Mouse (Mus musculus): ENCODE results near the gene Dnah1. TPM values are rescaled to one million over a fixed set of nuclear protein-coding genes. Genes with fewer than 3 reads are reported as not detected.

Gene Dnah1
- polyA plus RNA-seq, 1 experiment, result 1.7 TPM

DNA sequence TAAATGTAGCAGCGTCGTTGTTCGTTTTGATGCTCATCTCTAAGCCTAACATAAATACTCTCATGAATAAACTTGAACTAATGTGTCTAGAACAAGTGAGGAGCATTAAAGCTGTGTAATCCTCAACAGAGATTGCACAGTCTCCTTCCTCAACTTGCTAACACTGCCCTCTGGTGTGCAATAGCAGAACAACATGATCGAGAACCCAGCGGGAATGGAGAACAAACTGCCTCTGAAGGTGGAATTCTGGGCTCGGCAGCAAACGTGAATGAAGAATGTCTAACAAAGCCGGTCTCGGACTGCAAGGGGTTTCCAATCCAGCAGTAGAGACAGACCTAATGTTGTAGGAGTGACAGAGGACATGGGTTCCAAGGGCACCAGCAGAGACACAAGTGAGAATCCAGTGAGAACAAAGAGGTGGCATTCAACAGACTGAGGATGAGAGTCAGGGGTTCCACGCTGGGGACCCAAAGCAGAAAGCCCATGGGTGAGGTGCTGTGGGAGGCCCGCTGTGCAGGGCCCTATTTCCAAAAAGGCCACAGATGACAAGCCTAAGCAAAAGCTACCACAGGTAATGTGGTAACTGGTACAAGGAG, 89.6 kb downstream of the Dnah1 start:
- no peak for DNase-seq (ENCODE audit: low read depth)

DNA sequence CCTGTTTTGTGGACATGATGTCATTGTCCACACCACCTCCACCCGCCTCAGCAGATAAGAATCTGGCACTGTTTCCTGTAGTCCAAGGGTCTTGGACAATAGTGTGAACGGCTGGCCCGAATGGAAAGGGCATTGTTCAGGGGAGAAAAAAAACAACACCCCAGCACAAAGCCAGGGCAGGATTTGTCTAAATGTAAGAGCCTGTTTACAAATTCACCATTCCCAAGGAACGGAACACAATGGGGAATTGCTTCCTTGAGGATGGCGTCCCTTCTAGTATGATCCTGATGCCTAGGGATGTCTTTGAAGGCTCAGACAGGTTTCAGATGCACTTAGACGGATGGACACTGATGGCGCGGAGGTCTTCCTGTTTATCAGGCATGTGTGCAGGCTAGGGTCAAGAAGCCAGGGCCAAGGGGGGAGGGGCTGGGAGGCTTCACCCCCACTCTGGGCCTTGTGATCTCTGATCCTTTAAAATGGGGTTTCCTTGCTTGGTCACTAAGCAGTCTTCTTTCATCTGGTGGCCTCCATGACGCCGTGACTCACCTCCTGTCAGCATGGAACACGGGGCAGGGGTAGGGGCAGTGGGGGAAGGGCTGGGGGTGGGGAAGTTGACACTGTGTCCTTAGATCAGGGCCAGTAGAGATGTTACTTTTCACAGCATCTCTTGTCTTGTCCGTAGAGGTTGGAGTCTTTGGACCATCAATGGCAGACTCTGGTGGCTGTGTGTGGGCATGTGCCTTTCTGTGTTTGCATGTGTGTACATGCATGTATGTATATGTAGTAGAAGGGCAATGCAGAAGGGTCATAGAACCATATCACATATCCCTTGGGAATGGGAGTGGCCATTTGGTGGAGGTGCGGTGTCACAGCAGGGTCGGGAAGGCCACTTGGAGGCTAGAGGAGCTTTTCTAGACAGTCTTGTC, 90.4 kb downstream of the Dnah1 start:
- DNase-seq (ENCODE audit: low read depth), result no peak

DNA sequence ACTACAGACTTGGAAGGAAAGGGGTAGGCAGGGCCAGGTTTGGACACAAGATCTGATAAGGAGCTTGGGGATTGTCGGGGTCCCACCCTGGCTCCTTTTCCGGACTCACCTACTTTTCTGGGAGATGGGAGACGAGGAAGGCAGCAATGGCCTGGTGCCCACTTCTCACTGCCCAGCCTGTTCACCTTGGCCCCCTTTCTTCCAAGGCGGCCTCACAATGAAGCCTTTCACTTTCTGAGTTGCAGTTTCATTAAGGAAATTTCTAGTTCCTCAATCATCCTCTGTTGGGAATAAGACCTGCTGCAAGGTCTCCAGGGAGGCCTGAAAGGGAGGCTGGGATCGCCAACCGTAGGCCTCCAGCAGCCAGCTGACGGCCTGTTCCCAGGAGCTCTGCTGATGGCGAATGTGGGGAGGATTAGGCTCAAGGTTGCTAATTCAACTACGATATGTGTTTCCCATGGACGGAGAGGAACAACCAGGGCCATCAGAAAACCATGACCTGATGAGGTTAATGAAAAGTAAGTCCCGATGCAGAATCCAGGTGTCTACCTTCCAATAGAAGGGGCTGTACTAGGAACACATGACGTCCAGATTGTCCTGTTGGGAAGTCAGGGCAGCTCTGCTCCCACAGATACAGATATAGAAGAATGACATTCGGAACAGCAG, 91.2 kb downstream of the Dnah1 start:
- DNase-seq (ENCODE audit: low read depth), result no peak

DNA sequence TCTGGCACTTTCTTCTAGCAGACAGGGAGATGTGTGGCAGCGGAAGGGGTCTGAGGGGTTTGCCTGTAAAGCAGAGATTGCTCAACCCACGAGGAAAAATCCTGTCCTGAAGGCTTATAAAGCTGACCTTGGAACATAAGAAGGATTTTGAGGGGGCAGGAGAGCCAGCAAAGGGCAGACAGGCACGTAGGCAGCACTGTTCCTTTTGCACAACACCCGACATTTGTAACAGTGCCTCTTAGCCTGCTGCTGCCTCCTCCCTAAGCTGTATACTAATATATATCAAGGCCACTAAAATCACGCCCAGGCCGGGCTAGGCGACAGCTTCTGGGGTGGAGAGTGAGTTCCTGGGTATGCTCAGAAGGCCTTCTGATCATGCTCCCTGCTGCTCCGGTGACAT, 93.3 kb downstream of the Dnah1 start:
- DNase-seq (ENCODE audit: low read depth), result no peak

DNA sequence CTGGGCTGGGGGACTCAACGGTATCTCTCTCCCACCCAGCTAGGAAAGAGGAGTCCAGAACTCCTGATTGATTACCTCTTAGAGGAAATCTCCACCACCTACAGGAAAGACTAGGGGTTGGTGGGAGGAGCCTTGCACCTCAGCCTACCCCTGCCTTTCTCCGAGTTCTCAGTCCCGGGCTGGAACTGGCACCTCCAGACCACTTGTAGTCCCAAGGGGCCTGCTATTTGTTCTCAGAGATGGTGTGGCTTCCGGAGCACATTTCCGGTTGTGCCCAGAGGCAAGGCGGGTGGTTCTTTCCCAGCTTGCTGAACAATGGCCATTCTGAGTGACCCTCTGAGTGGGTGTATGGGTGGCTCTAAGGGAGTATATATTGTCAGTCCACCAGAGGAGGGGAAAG, 95.5 kb downstream of the Dnah1 start:
- DNase-seq (ENCODE audit: low read depth), result no peak

DNA sequence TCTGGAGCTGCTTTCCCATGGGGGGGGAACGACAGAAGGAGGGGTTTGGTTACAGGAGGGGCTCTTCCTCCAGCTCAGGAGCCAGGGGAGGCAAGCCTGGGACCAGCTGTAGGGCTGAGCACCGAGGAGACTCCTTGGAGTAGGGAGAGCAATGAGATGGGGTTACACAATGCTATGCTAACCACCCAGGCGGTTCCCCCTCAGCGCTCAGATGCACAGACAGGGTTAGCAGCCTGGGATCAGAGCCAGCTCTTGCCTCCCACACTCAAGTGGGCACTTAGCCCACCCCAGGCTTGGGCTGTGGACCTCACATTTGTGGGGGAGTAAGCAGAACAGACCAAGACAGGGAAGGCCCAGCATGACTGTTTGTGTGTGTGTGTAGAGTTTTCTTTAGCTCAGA, 96.7 kb downstream of the Dnah1 start:
- DNase-seq (ENCODE audit: low read depth), result no peak

DNA sequence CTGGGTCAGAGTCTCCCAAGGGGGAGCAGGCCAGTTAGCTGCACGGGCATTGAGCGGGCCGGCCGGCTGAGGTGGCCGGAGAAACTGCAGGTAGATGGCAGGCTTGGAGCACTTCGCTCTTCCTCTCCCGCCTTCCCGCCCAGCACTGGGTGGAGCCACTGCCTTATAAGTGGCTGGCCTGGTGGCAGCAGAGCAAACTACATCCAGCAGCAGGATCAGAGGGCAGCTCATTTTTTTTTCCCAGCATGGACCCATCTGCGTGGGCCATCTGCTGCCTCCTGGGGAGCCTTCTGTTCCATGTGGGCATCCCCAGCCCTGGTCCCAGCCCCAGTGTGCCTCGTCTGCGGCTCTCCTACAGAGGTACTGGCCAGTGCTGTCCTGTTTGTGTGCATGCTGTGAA, 106.0 kb downstream of the Dnah1 start, which contains the start of gene Sema3g:
Sema3g (plus strand) TSS at position 195 of the 400 bp plus-strand sequence.
- DNase-seq (ENCODE audit: low read depth), result no peak

DNA sequence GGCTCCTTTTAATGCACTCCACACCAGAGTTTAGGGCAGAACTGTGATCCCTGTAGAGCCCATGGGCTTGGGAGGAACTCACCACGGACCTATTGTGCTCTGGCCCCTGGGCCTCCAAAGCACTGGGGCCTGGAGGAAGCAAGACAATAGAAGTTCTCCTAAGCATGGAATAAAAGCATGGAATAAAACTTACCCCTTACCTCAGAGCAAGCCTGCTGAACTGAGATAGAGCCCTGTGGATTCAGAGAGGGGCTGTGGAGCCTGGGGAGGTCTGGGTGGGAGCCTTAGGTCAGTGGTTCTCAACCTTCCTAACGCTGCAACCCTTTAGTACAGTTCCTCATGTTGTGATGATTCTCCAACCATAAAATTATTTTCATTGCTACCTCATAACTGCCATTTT, 106.8 kb downstream of the Dnah1 start, which contains the start of gene Nisch:
Nisch (minus strand) TSS at position 101 of the 400 bp plus-strand sequence.
- no peak for DNase-seq (ENCODE audit: low read depth)

DNA sequence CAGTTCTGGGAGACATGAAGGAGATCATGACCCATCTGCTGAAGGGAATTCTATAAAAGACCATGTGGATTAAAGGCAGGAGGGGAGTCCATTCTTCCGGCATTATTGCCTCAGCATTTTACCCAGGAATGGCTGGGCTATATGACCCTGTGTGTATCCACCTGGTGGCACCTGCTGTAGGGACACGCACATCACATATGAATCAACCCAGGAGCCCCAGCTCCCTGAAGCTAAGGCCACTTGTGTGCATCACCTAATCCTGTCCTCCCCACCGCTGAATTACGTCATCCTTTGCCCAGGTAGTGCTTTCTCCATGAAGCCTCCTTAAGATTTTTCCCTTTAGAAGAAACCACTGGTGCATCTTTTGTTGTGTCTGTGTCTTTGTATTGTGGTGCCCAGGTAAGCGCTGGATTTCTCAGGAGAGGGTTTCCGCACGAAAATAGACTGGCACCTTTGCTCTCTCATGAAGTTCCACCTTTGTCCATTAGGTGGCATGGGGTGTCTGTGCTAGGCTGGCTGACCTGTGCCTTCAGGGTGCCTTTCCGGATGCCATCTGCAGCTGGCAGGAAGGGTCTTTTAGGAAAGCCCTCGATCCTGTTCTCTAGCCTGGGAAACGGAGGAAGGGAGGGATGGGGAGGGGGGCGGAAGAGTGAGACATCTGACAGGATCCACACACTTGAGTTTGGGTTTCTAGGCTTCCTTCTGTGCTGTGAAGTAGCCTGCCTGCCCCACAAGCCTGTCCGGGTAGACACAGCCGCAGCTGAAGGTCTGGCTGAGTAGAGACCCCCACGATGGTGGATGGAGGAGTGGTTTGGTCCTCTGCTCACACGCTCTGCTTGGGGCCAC, 108.3 kb downstream of the Dnah1 start:
- no peak for DNase-seq (ENCODE audit: low read depth)

DNA sequence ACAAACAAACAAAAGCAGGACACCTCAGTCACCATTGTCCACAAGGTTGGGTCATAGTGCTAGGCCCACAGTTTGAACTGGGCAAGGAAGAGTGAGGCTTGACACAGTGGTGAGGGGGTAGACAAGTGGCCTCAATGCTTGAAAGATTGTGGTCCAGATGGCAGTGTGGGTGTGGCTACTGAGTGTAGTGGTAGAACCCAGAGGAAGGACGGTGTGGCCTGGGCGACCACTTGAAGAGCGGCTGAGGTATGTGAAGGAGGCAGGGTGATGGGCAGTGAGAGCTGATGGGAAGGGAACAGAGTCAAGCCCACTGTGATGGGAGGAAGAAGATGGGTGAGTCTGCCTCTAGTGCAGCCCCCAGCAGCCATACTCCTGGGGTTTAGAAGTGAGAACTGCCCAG, 109.0 kb downstream of the Dnah1 start:
- DNase-seq (ENCODE audit: low read depth), result no peak

DNA sequence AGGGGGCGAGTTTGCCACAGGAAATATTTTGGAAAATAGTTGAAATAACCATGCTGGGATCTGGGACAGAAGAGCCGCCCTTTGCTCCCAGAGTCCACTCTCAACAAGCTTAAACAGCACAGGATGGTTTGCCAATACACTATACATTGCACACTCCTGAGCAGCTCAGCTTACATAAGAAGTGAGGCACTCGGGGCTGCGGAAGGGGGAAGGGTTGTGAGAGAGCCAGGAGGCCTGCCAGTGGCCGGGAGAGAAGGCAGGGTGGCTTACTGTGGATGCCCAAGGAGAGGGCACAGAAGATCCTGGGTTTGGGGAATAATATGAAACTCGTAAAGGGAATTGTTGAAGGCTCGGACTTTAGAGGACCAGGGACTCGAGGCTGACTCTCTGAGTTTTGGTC, 109.8 kb downstream of the Dnah1 start:
- DNase-seq (ENCODE audit: low read depth), result no peak

DNA sequence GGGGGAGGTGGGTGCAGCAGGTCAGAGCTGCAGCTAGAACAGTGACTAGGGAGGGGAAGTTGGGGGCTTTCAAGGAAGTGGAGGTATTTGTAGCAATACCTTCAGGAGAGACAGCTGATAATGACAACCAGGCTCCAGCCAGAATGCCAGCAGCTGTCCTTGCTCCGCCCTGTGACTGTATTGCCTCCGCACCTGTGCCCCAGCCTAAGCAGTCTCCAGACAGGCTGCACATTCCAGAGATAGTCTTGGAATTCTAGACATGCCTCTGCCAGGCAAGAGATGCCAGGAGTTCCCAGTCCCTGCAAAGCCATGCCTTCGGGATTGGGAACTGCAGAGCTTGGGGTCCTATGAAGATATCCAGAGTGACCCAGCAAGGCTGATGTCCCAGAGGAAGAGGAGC, 111.2 kb downstream of the Dnah1 start:
- no peak for DNase-seq (ENCODE audit: low read depth)

DNA sequence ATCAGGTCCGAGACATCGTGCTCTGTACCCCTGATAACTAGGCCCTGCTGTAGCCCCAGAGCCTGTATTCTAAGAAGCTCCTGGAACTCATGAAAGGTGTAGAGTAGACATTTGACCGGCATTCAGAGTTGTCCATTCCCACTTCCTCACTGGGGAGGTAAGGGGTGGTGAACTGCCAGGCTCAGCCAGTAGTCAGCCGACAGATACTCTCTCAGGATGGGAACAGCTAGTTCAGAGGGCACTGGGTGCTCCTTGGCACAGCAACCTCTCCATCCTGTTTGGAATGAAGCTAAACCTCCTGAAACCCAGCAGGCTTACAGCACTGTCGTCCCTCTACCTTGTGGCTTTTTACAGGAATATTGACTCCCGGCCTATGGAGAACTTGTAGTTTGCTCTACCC, 111.8 kb downstream of the Dnah1 start:
- DNase-seq (ENCODE audit: low read depth), result no peak

Other genes with a start within 250 kb of the Dnah1 start
- 43.9 and 61.7 TPM in 2 replicates for gene Smim4, start 194.9 kb downstream of the Dnah1 start, polyA plus RNA-seq (2012; rRNA removed)
- gene Nt5dc2, start 192.8 kb downstream of the Dnah1 start, polyA plus RNA-seq (2012; rRNA removed), result 58.8 and 67.0 TPM in 2 replicates
- 74.0 and 97.3 TPM in 2 replicates for gene Stab1, start 155.3 kb downstream of the Dnah1 start, polyA plus RNA-seq (2012; rRNA removed)
- gene Tnnc1, start 115.6 kb downstream of the Dnah1 start, polyA plus RNA-seq (2012; rRNA removed), result 0.25 and 1.0 TPM in 2 replicates
- 323 and 342 TPM in 2 replicates for gene Nisch, start 107.0 kb downstream of the Dnah1 start, polyA plus RNA-seq (2012; rRNA removed)
- 11.8 and 13.5 TPM in 2 replicates for gene Sema3g, start 106.0 kb downstream of the Dnah1 start, polyA plus RNA-seq (2012; rRNA removed)
- 9.9 and 13.5 TPM in 2 replicates for gene Phf7, start 72.6 kb downstream of the Dnah1 start, polyA plus RNA-seq (2012; rRNA removed)
- gene Bap1, start 72.4 kb downstream of the Dnah1 start, polyA plus RNA-seq (2012; rRNA removed), result 51.3 and 57.0 TPM in 2 replicates
- gene Capn7, start 12.7 kb upstream of the Dnah1 start, polyA plus RNA-seq (2012; rRNA removed), result 20.7 and 21.6 TPM in 2 replicates
- 25.2 and 29.3 TPM in 2 replicates for gene Sh3bp5, start 112.2 kb upstream of the Dnah1 start, polyA plus RNA-seq (2012; rRNA removed)
- 30.8 and 35.4 TPM in 2 replicates for gene Eaf1, start 170.5 kb upstream of the Dnah1 start, polyA plus RNA-seq (2012; rRNA removed)
- 8.5 and 9.3 TPM in 2 replicates for gene Mettl6, start 171.1 kb upstream of the Dnah1 start, polyA plus RNA-seq (2012; rRNA removed)